Mouse (Mus musculus) heart, adult 9 months (tissue): ENCODE measurements around the gene Prmt3.

Experiments used
- DNase-seq, 2 experiments: peaks; one replicate each; pipeline ENCODE4 v3.0.0; 2022; ENCODE audit warnings: low spot score in 2 of 2

Prmt3 gene

GRCm38 (mm10) chr7:49857347-49857746 lies 79.2 kb downstream of the Prmt3 start:
- DNase-seq = no peak

GRCm38 (mm10) chr7:49858257-49858656 lies 80.1 kb downstream of the Prmt3 start:
- no peak for DNase-seq

- no peak for DNase-seq
Observed at GRCm38 (mm10) chr7:49859820-49860219, 81.7 kb downstream of the Prmt3 start.

- DNase-seq = no peak
Observed at GRCm38 (mm10) chr7:49861196-49861595, 83.0 kb downstream of the Prmt3 start.

GRCm38 (mm10) chr7:49863753-49864152 lies 85.6 kb downstream of the Prmt3 start:
- no peak for DNase-seq

GRCm38 (mm10) chr7:49869656-49870055 lies 91.5 kb downstream of the Prmt3 start:
- no peak for DNase-seq

GRCm38 (mm10) chr7:49870276-49870675 lies 92.1 kb downstream of the Prmt3 start:
- DNase-seq = no peak

- DNase-seq = no peak
Observed at GRCm38 (mm10) chr7:49877307-49877706, 99.2 kb downstream of the Prmt3 start.

GRCm38 (mm10) chr7:49879051-49879450 lies 100.9 kb downstream of the Prmt3 start:
- no peak for DNase-seq

- DNase-seq = no peak
Observed at GRCm38 (mm10) chr7:49879998-49880707, 102.0 kb downstream of the Prmt3 start.

- no peak for DNase-seq
Observed at GRCm38 (mm10) chr7:49882288-49882687, 104.1 kb downstream of the Prmt3 start.

- DNase-seq = no peak
Observed at GRCm38 (mm10) chr7:49882694-49883389, 104.7 kb downstream of the Prmt3 start.

GRCm38 (mm10) chr7:49887776-49888390 lies 109.7 kb downstream of the Prmt3 start:
- no peak for DNase-seq

GRCm38 (mm10) chr7:49894786-49895185 lies 116.6 kb downstream of the Prmt3 start:
- DNase-seq = no peak

- no peak for DNase-seq
Observed at GRCm38 (mm10) chr7:49895296-49895695, 117.2 kb downstream of the Prmt3 start.

GRCm38 (mm10) chr7:49902003-49902552 lies 123.9 kb downstream of the Prmt3 start:
- DNase-seq = no peak

GRCm38 (mm10) chr7:49907191-49908171 lies 129.3 kb downstream of the Prmt3 start:
- DNase-seq = no peak
